Mouse (Mus musculus): ENCODE measurements around the gene Ccr3. TPM values are rescaled to one million over a fixed set of nuclear protein-coding genes. Genes with fewer than 3 reads are reported as not detected.
"Not testable (repeated sequence)": the region's sequence is repeated elsewhere in the genome, so short reads cannot be mapped to it uniquely, and the experiment has no call there.

Gene Ccr3
- 0.08 and 0.14 TPM in 2 replicates for polyA plus RNA-seq (2015; fragmentation: Nextera tagmentation; extraction: Ambion mirVana)

- H3K36me3 ChIP-seq = no peaks in the 10 kb centered on the region
- H3K9ac ChIP-seq = no peak within 1 kb of the TSS
- H3K4me1 ChIP-seq = no peaks in the 10 kb centered on the region
- no peak for ATAC-seq (ENCODE audit: low FRiP score, low read depth)
- H3K27ac ChIP-seq = no peak within 1 kb of the TSS
- H3K27me3 ChIP-seq = no peaks in the 10 kb centered on the region
- H3K9me3 ChIP-seq = no peaks in the 10 kb centered on the region
- H3K4me3 ChIP-seq = no peak within 1 kb of the TSS
- WGBS = 85% methylated on average over 1 of the region's 1 CpGs
- H3K4me2 ChIP-seq (replicated peaks) = no peak within 1 kb of the TSS
Observed at GRCm38 (mm10) chr9:124021672-124022071, at the start of gene Ccr3. TSS of gene Ccr3 (plus strand) at chr9:124021972.

DNA sequence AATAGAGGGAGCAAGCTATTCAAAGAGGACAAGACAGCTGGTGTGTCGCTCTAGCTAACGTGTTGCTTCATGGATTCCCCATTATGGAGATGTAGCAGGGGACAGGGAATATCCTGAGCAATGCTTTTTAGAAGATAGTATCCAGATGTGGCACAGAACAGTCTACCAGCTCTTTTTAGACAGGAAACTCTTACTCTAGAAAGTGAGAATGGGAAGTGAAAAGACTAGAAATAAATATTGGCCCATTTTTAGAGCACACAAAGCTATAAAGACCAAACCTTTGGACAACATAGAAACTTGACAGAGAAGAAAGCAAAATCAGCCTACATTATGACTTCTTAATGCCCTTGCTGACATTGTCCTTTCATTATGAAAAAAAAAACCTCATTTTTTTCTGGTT is 46.1 kb upstream of the Ccr3 start:
- H3K36me3 ChIP-seq = no peaks in the 10 kb centered on the region
- H3K27ac ChIP-seq = no peak overlapping the region
- no peaks in the 10 kb centered on the region for H3K27me3 ChIP-seq
- WGBS = 70% methylated on average over 2 of the region's 2 CpGs
- no peak overlapping the region for H3K4me2 ChIP-seq (replicated peaks)
- H3K9me3 ChIP-seq = no peaks in the 10 kb centered on the region
- no peak for ATAC-seq (ENCODE audit: low FRiP score, low read depth)
- no peaks in the 10 kb centered on the region for H3K4me1 ChIP-seq
- H3K4me3 ChIP-seq = no peak overlapping the region
- no peak overlapping the region for H3K9ac ChIP-seq

DNA sequence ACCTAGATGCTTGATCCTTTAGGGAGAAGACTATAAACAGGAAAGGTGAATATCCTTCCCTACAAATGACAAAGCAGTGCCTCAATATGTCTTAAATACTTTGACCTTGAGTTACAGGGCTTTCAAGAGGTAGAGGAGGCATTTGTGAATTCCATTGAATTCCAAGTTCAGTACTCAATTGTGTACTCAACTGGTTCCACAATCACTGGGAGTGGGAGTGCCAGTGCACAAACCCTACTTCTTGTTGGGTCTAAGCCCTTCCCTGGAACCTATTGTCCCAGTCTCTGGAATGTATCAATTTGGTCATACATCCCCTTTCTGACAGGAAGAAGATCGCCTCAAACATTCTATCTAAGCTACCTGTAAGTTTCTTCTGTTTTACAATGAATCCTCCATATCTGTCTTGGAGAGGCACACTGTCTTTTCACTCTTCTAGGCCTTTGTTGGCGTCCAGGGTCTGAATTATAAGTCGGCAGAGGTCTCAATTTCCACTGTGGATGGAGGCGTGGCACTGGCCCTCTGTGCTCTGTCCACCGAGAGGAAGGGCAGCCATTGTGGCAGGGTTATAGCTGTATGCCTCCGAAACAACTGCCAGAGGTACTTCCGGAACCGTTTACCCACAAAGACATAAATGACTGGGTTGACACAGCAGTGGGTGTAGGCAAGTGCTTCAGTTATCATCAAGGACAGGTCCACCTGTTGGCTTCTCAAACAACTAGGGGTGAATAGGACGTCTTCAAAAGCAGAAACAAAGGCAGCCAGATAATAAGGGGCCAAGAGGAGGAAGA is 44.7 kb upstream of the Ccr3 start:
- WGBS = 81% methylated on average over 9 of the region's 9 CpGs
- no peak overlapping the region for H3K4me2 ChIP-seq (replicated peaks)
- no peak overlapping the region for H3K9ac ChIP-seq
- H3K27me3 ChIP-seq = no peaks in the 10 kb centered on the region
- no peaks in the 10 kb centered on the region for H3K4me1 ChIP-seq
- H3K36me3 ChIP-seq = no peaks in the 10 kb centered on the region
- H3K4me3 ChIP-seq = no peak overlapping the region
- H3K9me3 ChIP-seq = no peaks in the 10 kb centered on the region
- H3K27ac ChIP-seq = no peak overlapping the region
- ATAC-seq (ENCODE audit: low FRiP score, low read depth) = no peak

GRCm38 (mm10) chr9:123978308-123978707 is 43.5 kb upstream of the Ccr3 start, which contains the start of gene Ccr1l1:
TSS of gene Ccr1l1 (minus strand) at chr9:123978408.
- 79% methylated on average over 1 of the region's 1 CpGs for WGBS
- H3K4me1 ChIP-seq = no peaks in the 10 kb centered on the region
- no peak within 1 kb of the TSS for H3K27ac ChIP-seq
- H3K9ac ChIP-seq = no peak within 1 kb of the TSS
- H3K4me3 ChIP-seq = no peak within 1 kb of the TSS
- H3K4me2 ChIP-seq (replicated peaks) = no peak within 1 kb of the TSS
- ATAC-seq (ENCODE audit: low FRiP score, low read depth) = no peak
- H3K27me3 ChIP-seq = no peaks in the 10 kb centered on the region
- no peaks in the 10 kb centered on the region for H3K9me3 ChIP-seq
- no peaks in the 10 kb centered on the region for H3K36me3 ChIP-seq

DNA sequence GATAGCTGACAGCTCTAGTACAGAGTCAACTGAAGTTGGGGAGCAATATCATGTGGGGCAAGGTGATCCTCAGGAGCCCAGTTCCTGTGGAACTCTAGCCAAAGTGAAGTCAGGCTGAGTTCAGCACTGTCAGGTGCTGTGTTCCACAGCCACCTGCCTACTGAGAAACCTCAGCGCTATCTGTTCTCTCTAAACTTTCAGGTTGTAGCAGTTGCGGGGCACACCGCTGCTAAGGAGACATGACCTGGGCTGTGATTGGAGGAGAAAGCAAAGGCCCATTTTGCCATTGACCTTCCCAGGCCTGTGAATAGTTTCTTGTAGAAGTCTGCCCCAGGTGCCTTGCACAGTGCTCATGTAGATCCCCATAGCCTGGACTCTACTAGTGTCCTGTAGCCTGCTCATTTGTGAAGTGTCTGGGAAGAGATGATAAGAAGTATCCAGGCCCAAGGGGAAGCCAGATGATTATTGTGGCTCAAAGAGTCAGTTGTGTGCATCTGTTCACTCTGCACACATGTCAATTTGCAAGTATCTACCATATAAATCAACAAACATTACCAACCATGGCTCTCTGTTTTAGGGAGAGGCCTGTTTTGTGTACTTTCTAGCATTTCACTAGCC is 40.8 kb upstream of the Ccr3 start:
- not testable (repeated sequence) for H3K27me3 ChIP-seq; ATAC-seq (ENCODE audit: low FRiP score, low read depth); H3K4me2 ChIP-seq (replicated peaks); H3K4me1 ChIP-seq; H3K9me3 ChIP-seq; H3K9ac ChIP-seq; H3K4me3 ChIP-seq; H3K27ac ChIP-seq; H3K36me3 ChIP-seq
- WGBS = no CpG with 5 or more reads among the region's 3 CpGs

- 72% methylated on average over 4 of the region's 4 CpGs for WGBS
- H3K27me3 ChIP-seq = no peaks in the 10 kb centered on the region
- no peak for ATAC-seq (ENCODE audit: low FRiP score, low read depth)
- H3K4me1 ChIP-seq = no peaks in the 10 kb centered on the region
- H3K9ac ChIP-seq = no peak overlapping the region
- no peak overlapping the region for H3K4me2 ChIP-seq (replicated peaks)
- no peaks in the 10 kb centered on the region for H3K36me3 ChIP-seq
- H3K27ac ChIP-seq = no peak overlapping the region
- no peaks in the 10 kb centered on the region for H3K9me3 ChIP-seq
- no peak overlapping the region for H3K4me3 ChIP-seq
Observed at GRCm38 (mm10) chr9:123981909-123982308, 39.9 kb upstream of the Ccr3 start.

DNA sequence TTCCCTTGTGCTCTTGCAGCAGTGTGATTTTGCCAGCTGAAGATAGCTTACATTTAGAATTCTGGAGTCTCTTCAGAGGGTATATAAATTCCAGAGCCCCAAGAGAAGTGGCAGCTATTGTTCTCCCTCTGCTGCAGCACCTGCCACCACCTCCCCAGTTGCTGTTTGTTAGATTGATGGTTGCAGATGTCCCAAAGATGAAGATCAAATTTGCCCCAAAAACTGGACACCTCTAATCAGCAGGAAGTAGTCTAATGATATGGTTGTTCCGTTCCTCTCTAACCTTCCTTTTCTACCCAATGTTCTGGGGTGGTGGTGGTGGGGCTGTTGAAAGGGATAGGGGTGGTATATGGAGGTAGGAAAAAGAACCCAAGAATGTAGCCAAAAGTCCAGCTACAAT is 39.1 kb upstream of the Ccr3 start:
- no peak overlapping the region for H3K27ac ChIP-seq
- H3K9ac ChIP-seq = no peak overlapping the region
- H3K4me1 ChIP-seq = no peaks in the 10 kb centered on the region
- H3K4me2 ChIP-seq (replicated peaks) = no peak overlapping the region
- no peaks in the 10 kb centered on the region for H3K27me3 ChIP-seq
- H3K9me3 ChIP-seq = no peaks in the 10 kb centered on the region
- WGBS = 83% methylated on average over 1 of the region's 1 CpGs
- H3K36me3 ChIP-seq = no peaks in the 10 kb centered on the region
- H3K4me3 ChIP-seq = no peak overlapping the region
- no peak for ATAC-seq (ENCODE audit: low FRiP score, low read depth)

DNA sequence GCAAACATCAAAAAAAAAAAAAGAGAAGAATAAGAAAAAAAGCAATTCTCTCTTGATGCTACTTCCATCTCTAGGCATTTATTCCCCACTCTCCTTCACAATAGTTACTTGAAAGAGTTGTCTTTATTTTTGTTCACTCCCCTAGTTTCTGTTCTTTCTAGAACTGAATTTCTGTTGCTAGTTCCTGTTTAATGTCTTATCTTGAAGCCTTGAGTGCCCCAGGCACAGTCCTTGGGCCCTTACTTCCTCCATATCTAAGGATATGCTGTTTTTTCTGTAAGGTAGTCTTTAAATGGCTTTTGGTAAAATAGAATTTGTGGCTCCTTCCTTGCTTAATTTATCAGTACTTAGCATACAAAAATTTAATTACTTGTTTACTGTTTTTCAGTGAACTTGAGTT is 36.8 kb upstream of the Ccr3 start:
- no peak overlapping the region for H3K4me3 ChIP-seq

DNA sequence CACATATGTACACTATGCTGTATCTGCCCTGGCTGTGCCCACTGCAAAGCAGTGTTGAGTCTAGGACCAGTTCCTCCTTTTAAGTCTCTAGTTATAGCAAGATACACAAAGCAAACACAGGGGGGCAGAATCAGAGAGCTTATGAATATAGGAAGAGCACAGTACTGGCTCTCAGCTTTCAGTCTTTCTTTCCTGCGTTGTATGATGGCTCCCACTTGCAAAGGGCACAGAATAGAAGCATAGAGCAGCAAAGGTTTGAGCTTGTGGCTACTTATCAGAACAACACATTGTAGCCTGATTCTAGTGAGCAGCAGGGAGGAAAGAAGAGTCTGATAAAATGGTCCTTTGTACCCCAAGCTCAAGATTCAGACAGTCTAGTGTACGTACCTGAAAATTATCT is 35.6 kb upstream of the Ccr3 start:
- no peaks in the 10 kb centered on the region for H3K27me3 ChIP-seq
- H3K9ac ChIP-seq = no peak overlapping the region
- no peak overlapping the region for H3K27ac ChIP-seq
- no peak overlapping the region for H3K4me2 ChIP-seq (replicated peaks)
- H3K9me3 ChIP-seq = no peaks in the 10 kb centered on the region
- H3K36me3 ChIP-seq = no peaks in the 10 kb centered on the region
- ATAC-seq (ENCODE audit: low FRiP score, low read depth) = no peak
- no peak overlapping the region for H3K4me3 ChIP-seq
- 85% methylated on average over 2 of the region's 2 CpGs for WGBS
- H3K4me1 ChIP-seq = no peaks in the 10 kb centered on the region

More for the DNA sequence above, 36.8 kb upstream of the Ccr3 start:
- H3K4me1 ChIP-seq = no peaks in the 10 kb centered on the region
- H3K27me3 ChIP-seq = no peaks in the 10 kb centered on the region
- H3K9ac ChIP-seq = no peak overlapping the region
- no peaks in the 10 kb centered on the region for H3K9me3 ChIP-seq
- no peak for ATAC-seq (ENCODE audit: low FRiP score, low read depth)
- H3K27ac ChIP-seq = no peak overlapping the region
- no peaks in the 10 kb centered on the region for H3K36me3 ChIP-seq
- no peak overlapping the region for H3K4me2 ChIP-seq (replicated peaks)

DNA sequence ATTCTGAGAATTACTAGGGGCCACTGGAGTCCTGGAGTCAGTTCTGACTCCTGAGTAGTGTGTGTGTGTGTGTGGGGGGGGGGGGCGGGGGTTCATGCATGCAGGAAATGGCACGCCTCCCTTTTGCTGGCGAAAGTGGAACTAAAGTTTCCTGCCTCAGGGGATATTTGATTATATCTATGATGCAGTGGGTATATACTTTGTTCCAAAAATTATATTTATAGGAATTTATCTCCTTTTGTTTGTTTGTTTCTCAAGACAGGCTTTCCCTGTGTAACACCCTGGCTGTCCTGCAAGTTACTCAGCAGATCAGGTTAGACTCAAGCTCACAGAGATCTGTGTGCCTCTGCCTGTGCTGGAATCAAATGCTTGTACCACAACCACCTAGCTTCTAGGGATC is 32.1 kb upstream of the Ccr3 start:
- H3K9ac ChIP-seq = no peak overlapping the region
- no peak overlapping the region for H3K4me2 ChIP-seq (replicated peaks)
- no peak overlapping the region for H3K27ac ChIP-seq
- no peak overlapping the region for H3K4me3 ChIP-seq
- no peak for ATAC-seq (ENCODE audit: low FRiP score, low read depth)
- H3K4me1 ChIP-seq = no peaks in the 10 kb centered on the region
- WGBS = 68% methylated on average over 3 of the region's 3 CpGs
- H3K9me3 ChIP-seq = no peaks in the 10 kb centered on the region
- H3K27me3 ChIP-seq = no peaks in the 10 kb centered on the region
- no peaks in the 10 kb centered on the region for H3K36me3 ChIP-seq

- Histone ChIP-seq H3K9me3 (no peaks in the 10 kb centered on the region), H3K36me3 (no peaks in the 10 kb centered on the region), H3K4me1 (no peaks in the 10 kb centered on the region), H3K27ac (no peak overlapping the region), H3K4me2 (replicated peaks) (no peak overlapping the region), H3K27me3 (no peaks in the 10 kb centered on the region), H3K9ac (no peak overlapping the region), H3K4me3 (no peak overlapping the region)
- ATAC-seq (ENCODE audit: low FRiP score, low read depth) = no peak
- WGBS = 46% methylated on average over 1 of the region's 1 CpGs
Observed at GRCm38 (mm10) chr9:123991312-123991906, 30.4 kb upstream of the Ccr3 start.

DNA sequence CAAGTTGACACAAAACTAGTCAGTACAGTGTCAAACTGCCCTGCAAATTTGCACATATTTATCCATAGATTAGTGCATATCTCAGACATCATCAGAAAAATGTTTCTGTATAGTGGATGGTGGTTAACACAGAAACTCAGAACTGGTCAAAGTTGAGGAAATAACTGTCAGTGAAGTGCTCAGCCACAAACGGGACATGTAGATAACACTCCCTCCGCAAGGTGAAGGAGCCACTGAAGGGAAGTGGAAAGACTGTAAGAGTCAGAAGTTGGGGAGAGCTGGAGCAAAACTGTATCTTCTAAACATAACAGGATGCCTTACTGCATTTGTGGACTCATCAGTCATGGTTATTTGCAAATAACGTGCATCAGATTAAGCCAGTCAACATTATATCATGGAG is 24.1 kb upstream of the Ccr3 start:
- WGBS = 75% methylated on average over 3 of the region's 3 CpGs

More for the DNA sequence above, 24.1 kb upstream of the Ccr3 start:
- H3K9me3 ChIP-seq = no peaks in the 10 kb centered on the region
- no peaks in the 10 kb centered on the region for H3K4me1 ChIP-seq
- H3K36me3 ChIP-seq = no peaks in the 10 kb centered on the region
- no peaks in the 10 kb centered on the region for H3K27me3 ChIP-seq
- no peak for ATAC-seq (ENCODE audit: low FRiP score, low read depth)
- no peak overlapping the region for H3K9ac ChIP-seq
- H3K27ac ChIP-seq = no peak overlapping the region
- H3K4me2 ChIP-seq (replicated peaks) = no peak overlapping the region
- no peak overlapping the region for H3K4me3 ChIP-seq

Data from limb, embryonic 13.5 days (tissue).